38 mouse cellular contexts compared by ENCODE assay signal in genomic region chr8:104770365-104770764, GRCm38 (mm10). TPM values are rescaled to one million over a fixed set of nuclear protein-coding genes. Genes with fewer than 3 reads are reported as not detected.
"Had no signal": no experiment of that assay in that cellular context is flagged by ENCODE, and none has a peak within 500 bp of the region (broad histone marks: within the 10 kb centered on the region; RNA-seq: fewer than 3 reads in every experiment).

No protein-coding gene starts in this region.

- H3K4me1 ChIP-seq: embryonic facial prominence, embryonic 10.5 days; embryonic facial prominence, embryonic 12.5 days; embryonic facial prominence, embryonic 13.5 days; embryonic facial prominence, embryonic 15.5 days; forebrain, embryonic 10.5 days; forebrain, embryonic 12.5 days; forebrain, embryonic 13.5 days; forebrain, embryonic 15.5 days had no signal

- H3K27me3 ChIP-seq: embryonic facial prominence, embryonic 12.5 days; embryonic facial prominence, embryonic 13.5 days; embryonic facial prominence, embryonic 15.5 days; forebrain, embryonic 12.5 days; forebrain, embryonic 13.5 days; forebrain, embryonic 15.5 days had no signal

- H3K27ac ChIP-seq: embryonic facial prominence, embryonic 10.5 days; embryonic facial prominence, embryonic 12.5 days; embryonic facial prominence, embryonic 13.5 days; embryonic facial prominence, embryonic 15.5 days; forebrain, embryonic 10.5 days; forebrain, embryonic 12.5 days; forebrain, embryonic 13.5 days; forebrain, embryonic 15.5 days; gastrocnemius, adult 2 months had no signal

- DNase-seq: cerebellum, adult 18-20 months; cerebellum, adult 2 months; cerebellum, adult 8-10 months; cerebellum, adult 9-10 months; cerebellum, adult 9-11 months; cerebellum, postnatal 10 days; cerebellum, postnatal 14 days; cerebellum, postnatal 25 days; cerebellum, postnatal 36 days; embryo, embryonic 11 days; forebrain, postnatal 0 days; gastrocnemius, adult 2 months; gastrocnemius, postnatal 10 days; gastrocnemius, postnatal 14 days; gastrocnemius, postnatal 25 days; gastrocnemius, postnatal 36 days; heart, adult 18-20 months had no signal

- ATAC-seq: forebrain, embryonic 13.5 days; forebrain, embryonic 14.5 days; forebrain, embryonic 15.5 days; forebrain, embryonic 16.5 days; forebrain, postnatal 0 days had no signal

- H3K4me3 ChIP-seq: embryonic facial prominence, embryonic 10.5 days; embryonic facial prominence, embryonic 12.5 days; embryonic facial prominence, embryonic 13.5 days; embryonic facial prominence, embryonic 15.5 days; erythroblast, embryonic 14.5 days; forebrain, embryonic 10.5 days; forebrain, embryonic 12.5 days; forebrain, embryonic 13.5 days; forebrain, embryonic 15.5 days; gastrocnemius, adult 2 months had no signal

- H3K9me3 ChIP-seq: embryonic facial prominence, embryonic 10.5 days; embryonic facial prominence, embryonic 12.5 days; embryonic facial prominence, embryonic 13.5 days; embryonic facial prominence, embryonic 15.5 days; forebrain, embryonic 10.5 days; forebrain, embryonic 12.5 days; forebrain, embryonic 13.5 days; forebrain, embryonic 15.5 days had no signal

- H3K4me2 ChIP-seq: embryonic facial prominence, embryonic 12.5 days; embryonic facial prominence, embryonic 13.5 days; embryonic facial prominence, embryonic 15.5 days; forebrain, embryonic 12.5 days; forebrain, embryonic 13.5 days; forebrain, embryonic 15.5 days had no signal

- H3K9ac ChIP-seq: embryonic facial prominence, embryonic 12.5 days; embryonic facial prominence, embryonic 13.5 days; embryonic facial prominence, embryonic 15.5 days; forebrain, embryonic 12.5 days; forebrain, embryonic 13.5 days; forebrain, embryonic 15.5 days; forebrain, postnatal 0 days had no signal

- H3K36me3 ChIP-seq: embryonic facial prominence, embryonic 10.5 days; embryonic facial prominence, embryonic 12.5 days; embryonic facial prominence, embryonic 13.5 days; embryonic facial prominence, embryonic 15.5 days; forebrain, embryonic 10.5 days; forebrain, embryonic 12.5 days; forebrain, embryonic 15.5 days had no signal

RNA-seq across cellular contexts. Expression of gene Ces2a, which starts 36.6 kb away (rescaled TPM):
- total RNA-seq: common myeloid progenitor, adult 5-6 weeks; forebrain, postnatal 0 days; gastrocnemius, adult 18-20 months; gastrocnemius, adult 2 months; gastrocnemius, adult 8-10 months; gastrocnemius, postnatal 10 days; gastrocnemius, postnatal 14 days; gastrocnemius, postnatal 25 days; gastrocnemius, postnatal 36 days; gastrocnemius, postnatal 4 days; granulocyte monocyte progenitor cell, adult 5-6 weeks; heart, adult 18-20 months had no signal
- polyA plus RNA-seq: cerebellum, adult 2 months; cortical plate, adult 2 months; embryonic facial prominence, embryonic 10.5 days; embryonic facial prominence, embryonic 11.5 days; embryonic facial prominence, embryonic 12.5 days; embryonic facial prominence, embryonic 13.5 days; embryonic facial prominence, embryonic 14.5 days; embryonic facial prominence, embryonic 15.5 days; erythroblast, embryonic 14.5 days; forebrain, embryonic 10.5 days; forebrain, embryonic 11.5 days; forebrain, embryonic 12.5 days; forebrain, embryonic 13.5 days; forebrain, embryonic 14.5 days; forebrain, embryonic 15.5 days; forebrain, embryonic 16.5 days; forebrain, postnatal 0 days; frontal cortex, adult 2 months had no signal
